Mouse (Mus musculus) megakaryocyte-erythroid progenitor cell, adult 5-6 weeks (primary cell): ENCODE measurements around the gene Dapk1. TPM values are rescaled to one million over a fixed set of nuclear protein-coding genes. Genes with fewer than 3 reads are reported as not detected.

Experiments used
- ATAC-seq: replicated peaks from 2 replicates; pipeline ENCODE4 v1.8.0; 2016; ENCODE audit warnings: mild to moderate bottlenecking, inconsistent platforms; ENCODE audit not compliant: severe bottlenecking, poor library complexity, low FRiP score, low TSS enrichment
- total RNA-seq, 2 experiments: library from RNA; stranded (forward) in 1 of 2; stranded (reverse) in 1 of 2; fragments of 200-1000, 215-1000 nt in 1 of 2; fragments of >200 nt in 1 of 2; fragmentation: Nextera tagmentation in 1 of 2; gene quantifications; 2 replicates each; pipeline ENCODE4 v1.2.3; 2014 to 2017

Gene Dapk1
- total RNA-seq, 2 experiments from 2014 or later: 8.2 to 13.9 TPM

DNA sequence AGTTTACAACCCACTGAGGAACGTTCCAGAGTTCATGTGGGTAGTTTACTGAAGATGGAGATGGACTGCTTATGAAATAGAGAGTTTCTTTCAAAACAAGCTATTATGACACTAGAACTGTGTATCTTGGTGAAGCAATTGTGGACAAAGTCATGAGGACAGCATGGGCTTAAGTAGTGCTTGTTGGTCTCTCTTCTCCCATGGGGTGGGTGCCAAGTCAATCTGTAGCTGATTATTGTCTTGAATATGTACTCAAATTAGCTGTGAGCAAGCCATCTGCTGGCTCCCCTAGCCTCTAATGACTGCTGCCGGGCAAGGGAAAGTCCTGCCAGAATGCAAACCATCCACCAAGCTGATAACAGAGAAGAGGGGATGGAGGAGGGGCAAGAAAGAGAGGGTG, 58.3 kb downstream of the Dapk1 start:
- no peak for ATAC-seq

DNA sequence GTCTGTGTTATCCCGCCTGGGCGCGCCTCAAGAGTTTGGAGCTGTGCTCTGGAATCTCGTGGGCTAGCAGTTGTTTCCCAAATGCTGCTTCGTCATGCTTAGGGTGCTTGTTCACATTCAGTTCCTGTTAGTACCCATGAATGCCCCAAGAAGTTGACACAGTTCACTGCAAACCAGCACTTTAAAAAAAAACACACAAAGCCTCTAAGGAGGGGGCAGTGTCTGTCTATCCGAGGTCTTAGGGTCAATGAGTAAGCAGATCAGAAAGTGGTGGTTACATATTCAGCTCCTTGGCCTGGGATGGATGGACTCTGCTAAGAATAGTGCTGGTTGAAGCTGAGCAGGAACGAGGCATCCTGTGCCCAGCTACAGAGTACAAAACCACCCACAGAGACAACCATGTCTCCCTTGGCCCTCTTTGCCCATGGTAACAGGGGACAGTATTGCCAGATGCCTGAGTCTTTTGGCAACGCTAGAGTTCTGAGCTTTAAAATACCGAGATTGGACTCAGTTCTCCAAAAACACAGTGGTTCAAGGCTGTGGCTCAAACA, 59.0 kb downstream of the Dapk1 start:
- no peak for ATAC-seq

DNA sequence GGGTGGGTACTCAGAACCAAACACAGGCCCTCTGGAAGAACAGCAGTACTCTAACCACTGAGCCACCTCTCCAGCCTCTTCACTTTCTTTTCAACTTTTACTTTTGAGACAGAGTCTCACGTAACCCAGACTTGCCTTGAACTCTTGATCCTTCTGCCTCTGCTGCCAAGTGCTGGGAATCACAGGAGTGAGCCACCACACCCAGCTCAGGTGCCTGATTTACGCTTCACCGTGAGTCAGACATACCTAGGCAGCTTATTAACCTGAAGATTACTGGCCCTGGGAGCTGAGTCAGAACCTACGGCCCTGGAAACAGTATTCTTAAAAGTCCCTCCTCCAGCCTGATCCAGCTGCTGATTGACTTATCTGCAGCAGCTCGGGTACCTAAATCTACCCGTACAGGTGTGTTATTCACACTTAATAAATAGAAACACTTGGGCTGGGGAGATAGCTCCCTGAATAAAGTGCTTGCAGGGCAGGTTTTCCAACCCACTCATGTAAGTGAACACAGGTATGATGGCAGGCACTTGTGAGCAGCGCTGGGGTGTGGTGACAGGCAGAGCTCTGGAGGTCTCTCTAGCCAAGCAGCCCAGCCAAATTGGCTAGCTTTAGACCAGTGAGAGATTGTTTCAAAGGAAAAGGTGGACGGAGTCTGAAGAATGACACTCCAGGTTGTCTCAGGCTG, 60.9 kb downstream of the Dapk1 start:
- ATAC-seq: no peak

DNA sequence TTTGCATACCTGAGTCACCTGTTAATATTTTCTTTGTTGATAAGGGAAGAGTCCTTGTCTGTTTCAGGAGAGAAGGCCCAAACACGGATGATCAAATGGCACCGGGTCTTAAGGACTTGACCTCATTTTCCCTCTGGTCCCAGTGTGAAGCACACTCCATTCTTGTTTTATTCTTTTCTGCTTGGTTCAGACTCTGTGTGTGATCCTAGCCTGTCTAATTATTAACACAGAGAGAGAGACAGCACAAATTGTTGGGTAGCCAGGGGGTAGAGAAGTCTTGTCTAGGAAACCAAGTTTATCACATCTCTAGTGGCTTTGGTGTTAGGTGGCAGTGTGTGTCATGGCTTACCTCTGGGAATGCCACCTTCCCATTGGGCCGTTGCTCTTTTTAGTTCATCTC, 62.3 kb downstream of the Dapk1 start:
- no peak for ATAC-seq

DNA sequence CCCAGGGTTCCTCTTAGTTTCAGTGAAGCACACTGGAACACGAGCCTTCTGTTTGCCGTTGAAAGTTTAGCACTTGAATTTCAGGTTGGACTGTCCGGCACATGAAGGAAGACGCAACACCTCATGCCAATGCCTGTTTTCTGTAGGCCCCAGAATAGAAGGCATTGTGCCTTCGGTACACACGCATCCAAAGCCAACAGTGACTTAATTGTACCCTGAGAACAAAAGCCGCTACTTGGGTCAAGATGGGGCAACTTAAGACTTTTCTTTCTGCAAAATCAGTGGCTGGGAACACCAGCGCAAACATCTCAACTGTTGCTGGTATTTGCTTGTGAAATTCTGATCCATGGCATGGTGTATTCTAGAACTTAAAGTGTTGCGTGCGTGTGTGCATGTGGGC, 63.1 kb downstream of the Dapk1 start:
- no peak for ATAC-seq

DNA sequence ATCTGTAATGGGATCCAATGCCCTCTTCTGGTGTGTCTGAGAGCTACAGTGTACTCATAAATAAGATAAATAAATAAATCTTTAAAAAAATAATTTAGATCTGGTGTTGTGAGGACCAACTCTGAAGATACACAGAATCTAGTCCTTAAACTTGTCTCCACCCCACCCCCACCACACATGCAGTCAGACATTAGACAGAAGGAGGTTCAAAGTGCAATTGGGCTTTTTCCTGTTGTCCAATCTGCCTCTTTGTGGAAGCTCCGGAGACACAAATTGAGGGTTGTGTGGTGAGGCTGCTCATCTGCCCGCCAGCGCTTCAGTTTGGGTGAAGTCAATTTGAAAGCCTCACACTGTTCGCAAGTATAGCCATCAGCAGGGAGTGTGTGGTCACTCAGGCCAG, 63.7 kb downstream of the Dapk1 start:
- no peak for ATAC-seq

DNA sequence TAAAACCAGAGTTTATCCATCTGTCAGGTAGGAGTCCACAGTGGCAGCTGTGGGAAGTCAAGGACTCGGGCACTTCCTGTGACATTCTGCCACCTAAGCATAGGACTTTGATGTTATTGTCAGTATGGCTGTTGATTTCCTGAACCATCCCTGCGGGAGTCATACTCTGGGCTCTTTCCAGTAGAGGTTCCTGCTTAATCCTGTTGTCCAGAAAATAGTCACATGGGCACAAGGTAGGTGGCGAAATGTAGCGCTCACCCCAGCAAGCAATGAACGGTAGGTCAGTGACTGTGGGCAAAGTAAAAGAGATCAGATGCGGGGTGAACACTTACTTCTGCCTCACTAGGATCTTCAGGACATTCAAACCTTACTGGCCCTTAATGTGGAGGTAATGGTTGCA, 66.3 kb downstream of the Dapk1 start:
- no peak for ATAC-seq

DNA sequence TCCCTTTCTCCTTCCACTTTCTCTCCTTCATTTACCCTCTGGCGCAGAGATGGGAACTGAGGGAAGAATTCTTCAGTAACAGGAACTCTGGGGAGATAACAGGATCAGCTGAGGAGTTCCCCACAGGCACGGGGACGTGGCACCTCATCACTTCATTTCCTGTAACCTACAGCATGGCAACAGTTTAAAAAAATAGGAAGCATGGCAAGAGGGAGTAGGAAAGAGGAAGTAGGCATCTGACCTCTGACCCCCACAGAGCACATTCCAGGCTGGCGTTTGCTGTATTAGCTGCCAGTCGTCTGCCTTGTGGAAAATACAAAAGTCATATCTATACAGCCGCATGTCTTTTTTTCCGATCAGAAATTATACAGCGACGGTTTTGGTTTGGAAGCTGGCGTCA, 68.9 kb downstream of the Dapk1 start:
- 0 out of 2 replicates have a peak, but pooled peaks have one; percentile 27 for ATAC-seq

DNA sequence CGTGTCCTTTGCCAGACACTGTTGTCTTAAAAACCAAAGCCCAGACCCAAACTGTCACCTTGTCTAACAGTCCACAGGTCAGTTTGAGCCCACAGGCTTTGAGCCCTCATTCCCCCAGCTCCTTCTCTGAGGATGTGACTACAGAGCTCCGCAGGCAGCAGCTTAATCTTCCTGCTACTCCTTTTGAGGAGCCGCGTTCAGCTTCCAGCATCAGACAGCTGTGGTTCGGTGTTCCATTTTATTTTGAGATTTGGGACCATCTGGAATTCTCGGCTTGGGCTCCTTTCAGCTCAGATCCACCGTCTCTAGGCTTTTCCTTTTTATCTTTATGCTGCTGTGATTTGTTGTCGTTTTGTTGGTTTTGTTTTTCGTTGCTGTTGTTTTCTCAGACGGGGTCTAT, 69.5 kb downstream of the Dapk1 start:
- ATAC-seq: no peak

DNA sequence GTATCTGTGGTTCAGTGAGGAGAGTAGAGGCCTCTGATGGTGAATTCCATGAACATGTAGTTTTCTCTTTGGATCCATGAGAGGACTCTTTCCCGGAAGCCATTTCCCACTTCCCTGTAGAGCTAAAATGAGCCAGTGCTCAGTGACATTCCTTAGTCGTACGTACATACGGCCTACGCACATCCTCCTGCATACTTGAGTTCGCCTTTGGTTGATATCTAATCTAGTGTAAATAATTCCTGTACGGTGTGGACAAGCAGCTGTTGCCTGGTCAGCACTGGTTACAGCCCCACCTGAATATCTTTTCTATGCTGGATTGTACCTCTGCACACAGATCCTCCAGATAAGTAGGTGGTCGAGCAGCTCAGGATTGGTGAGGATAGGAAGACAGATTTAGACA, 70.5 kb downstream of the Dapk1 start:
- ATAC-seq: no peak

DNA sequence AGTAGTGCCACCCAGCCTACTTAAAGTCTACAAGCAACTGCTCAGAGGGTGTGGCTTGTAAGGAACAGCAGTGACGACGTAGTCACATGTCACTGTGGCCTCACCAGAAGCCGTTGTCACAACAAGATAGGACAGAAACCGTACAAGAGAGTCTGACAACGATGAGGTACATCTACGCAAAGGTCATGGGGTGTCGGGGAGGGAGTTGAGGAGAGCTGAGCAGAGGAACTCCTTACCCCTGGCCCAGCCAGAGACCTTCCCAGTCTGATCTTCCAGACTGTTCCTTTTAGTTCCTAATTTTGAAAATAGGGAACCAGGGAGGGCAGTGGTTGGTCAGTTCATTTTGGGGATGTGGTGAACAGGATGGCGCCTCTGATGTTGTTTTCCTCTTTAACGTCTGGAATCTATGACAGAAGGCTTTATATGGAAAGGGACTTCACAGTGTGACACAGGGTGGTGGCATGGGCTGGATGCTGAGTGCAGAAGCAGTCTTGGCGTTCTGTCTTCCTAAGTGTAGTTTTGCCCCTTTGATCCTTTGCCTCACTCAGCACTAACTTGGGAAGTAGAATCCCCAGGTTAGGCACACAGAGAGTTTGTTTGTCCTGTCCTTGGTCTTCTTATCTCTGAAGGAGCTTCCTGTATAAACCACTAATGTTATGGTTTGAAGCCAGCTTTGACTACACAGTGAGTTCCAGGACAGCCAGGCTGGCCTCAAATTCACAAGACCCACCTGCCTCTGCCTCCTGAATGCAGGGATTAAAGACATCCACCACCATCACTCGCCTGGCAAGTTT, 71.3 kb downstream of the Dapk1 start:
- ATAC-seq: peak; percentile 94

DNA sequence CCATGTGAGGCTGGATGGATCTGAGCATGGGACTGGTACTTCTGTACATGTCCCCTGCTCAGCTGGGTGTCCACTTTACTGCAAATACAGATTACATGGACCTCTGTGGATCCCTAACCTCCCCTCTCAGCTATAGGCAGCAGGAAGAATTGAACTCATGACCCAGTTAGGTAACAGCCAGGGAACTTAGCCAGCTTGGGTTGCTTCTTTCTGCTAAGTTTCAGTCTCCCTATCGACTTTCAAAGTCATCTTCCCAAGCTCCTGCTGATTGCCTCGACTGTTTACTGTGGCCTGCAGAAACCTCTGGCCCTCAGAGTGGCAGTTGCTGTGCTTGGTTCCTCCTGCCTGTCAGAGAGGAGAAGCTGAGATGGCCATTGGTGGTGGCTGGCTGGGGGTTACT, 72.6 kb downstream of the Dapk1 start:
- peak; percentile 29; the same call in 1 of the 2 replicates for ATAC-seq

DNA sequence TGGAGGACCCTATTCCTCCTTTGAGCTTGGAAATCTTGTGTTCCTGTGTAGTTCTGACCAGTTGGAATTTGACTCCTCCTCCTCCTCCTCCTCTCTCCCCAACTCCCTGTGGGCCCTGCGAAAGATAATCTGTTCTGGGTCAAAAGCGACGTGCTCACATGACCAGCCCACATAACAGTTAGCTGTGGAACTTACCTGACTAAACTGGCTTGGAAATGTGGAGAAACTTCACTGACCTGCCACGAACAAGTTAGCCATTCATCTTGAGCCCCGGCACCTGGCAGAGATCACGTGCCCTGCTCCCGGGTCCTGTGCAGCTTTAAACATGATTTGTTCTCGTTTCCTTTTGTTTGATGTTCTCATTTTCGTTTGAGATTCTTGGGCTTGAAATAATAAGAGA, 73.2 kb downstream of the Dapk1 start:
- ATAC-seq: 0 out of 2 replicates have a peak, but pooled peaks have one; percentile 14

DNA sequence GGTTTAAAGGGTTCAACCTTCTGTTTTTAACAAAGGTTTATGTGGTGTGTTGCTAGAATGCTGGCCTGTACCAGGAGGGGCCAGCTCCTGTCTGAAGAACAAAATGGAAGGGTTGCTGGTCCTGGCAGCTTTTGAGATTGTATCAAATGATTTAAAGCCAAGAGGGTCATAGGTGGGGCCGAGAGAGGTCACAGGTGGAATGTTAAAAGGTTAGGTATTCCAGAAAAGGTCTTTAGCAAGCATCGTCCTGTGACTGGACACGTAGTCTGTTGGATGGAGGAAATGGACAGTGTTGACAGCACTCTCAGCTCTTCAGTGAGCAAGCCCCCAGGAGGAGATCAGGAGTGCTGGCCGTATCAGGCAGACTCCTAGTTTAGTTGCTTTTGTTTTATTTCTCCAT, 73.7 kb downstream of the Dapk1 start:
- ATAC-seq: no peak

DNA sequence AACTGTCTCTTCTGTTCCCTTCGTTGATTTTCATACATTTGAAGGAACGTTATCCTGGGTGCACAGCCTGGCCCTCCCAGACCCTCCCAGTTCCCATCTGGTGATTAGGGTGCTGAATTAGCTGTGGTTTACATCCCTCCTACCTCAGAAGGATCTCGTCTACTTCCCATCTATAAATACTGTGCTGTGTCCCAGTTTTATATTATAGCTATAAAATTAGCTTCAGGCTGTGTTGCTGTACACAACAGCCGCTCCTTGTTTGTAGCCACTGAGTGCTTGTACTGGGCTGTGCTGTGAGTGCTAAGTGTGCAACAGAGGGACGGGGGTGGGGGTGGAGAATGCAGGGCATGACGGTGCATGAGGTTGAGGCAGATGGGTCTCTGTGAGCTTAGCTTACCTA, 77.2 kb downstream of the Dapk1 start:
- ATAC-seq: no peak

DNA sequence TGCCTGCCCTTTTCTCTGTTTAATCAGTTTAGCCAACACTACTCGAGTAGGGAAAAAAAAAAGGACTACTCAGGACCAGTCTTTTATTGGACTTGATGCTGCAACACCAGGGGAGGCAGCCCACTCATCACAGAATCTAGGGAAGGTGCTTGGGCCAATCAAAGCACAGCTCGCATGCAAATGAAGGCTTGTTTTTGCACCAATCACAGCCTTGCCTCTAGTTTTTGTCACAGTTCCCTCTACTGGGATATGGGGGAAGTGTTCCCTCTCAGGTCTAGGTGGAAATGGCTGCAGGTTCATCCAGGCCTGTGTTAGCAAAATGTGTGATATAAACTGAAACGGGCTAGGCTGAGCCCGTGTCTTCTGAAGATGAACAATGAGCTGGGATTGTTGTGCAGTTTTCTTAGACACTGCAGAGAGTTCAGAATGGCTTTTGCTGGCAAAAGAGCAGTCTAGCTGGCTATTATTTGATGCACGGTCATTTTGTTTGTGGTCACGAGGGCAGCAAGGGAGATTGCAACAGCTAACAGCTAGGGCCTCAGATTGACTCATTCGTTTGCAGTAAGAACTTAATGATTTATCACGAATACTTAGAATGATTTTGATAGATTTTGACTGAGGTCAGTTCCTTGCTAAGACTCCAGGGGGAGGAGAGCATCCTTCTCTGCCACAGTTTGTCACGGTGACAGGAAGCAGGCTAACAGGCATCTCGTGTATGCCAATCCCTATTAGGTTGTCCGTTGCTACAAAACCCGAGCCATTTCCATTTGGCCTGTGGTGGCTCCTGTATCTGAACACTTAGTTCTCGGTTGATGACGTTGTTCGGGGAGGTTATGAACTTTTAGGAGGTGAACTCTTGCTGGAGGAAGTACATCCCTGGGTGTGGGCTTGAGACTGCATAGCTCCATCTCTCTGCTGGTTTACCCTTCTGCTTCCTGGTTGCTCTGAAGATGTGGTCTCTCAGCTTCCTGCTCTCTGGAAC, 81.3 kb downstream of the Dapk1 start:
- 0 out of 2 replicates have a peak, but pooled peaks have one; percentile 13 for ATAC-seq

DNA sequence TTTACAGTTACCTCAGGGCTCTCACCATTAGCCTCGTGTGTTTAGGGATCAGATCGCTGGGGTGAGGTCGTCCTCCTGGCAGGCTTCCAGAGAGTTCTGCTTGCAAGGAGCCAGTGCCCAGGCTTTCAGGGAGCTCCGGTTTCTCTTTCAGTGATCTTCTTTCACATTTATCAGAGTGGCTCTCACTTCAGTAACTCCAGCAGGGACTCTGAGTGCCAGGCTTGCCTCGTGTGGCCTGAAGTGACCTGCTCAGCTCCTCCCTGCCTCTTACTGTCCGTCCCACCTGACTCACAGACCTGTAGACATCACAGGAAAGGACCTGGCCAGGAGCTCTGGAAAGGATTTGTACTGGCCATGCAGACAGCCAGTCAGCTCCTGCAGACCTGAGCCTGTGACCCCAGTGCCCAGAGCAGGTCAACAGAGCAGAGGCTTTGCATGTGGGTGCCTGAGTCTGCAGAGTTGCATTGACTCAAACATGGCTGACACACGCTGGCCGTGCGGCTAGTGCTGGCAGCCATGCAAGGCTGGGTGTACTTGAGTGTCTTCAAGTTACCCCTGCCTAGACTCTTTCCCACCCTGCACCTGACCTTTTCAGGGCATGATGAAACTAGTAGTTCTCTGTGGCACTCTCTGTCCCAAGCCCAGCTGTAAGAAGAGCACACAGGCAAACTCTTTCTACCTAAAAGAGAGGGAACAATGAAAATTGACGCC, 82.5 kb downstream of the Dapk1 start:
- no peak for ATAC-seq

DNA sequence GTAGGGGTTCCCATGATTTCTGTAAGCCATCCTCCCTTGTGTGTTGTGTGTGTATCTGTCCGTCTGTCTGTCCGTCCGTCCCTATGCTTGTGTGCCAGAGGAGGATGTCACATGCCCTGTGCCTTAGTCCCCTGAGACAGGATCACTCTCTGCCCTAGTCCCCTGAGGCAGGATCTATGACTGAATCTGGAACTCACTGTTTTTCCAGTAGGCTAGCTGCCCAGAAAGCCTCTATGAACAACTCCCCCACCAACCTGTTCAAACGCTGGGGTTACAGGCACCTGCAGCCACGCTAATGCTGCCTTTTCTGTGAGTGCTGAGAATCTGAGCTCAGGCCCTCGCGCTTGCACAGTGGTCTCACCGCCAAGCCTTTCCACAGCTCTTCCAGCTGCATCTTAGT, 83.1 kb downstream of the Dapk1 start:
- ATAC-seq: no peak

DNA sequence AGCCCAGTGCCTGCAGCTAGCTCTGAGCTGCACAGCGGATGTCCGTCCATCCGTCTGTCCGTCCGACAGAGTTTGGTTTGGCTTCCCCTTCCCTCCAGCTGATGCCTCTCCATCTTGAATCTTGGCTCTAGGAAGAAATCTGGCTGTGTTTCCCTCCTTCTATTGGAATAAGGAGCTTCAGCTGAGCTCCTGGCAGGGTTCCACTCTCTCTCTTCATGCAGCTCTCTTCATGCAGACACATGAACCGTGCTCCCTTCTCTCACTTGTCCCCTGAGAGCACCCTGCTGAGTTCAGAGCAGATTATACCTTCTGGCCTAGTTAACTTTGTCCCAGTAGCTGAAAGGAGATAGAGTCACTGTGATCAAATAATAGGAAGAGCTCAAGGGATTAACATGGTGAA, 83.5 kb downstream of the Dapk1 start:
- ATAC-seq: no peak
